ENCODE assay signal across 9 mouse cellular contexts in genomic region chr11:4972967-4973870, GRCm38 (mm10). TPM values are rescaled to one million over a fixed set of nuclear protein-coding genes. Genes with fewer than 3 reads are reported as not detected.
DNase-seq lines count a peak whose midpoint lies in the region; ATAC-seq and TF ChIP-seq lines count a peak whose summit lies in the region.
"Had no signal": no experiment of that assay in that cellular context is flagged by ENCODE, and none has a peak within 500 bp of the region (broad histone marks: within the 10 kb centered on the region; RNA-seq: fewer than 3 reads in every experiment).

No protein-coding gene starts in this region.

- H3K27me3 ChIP-seq in MEL (ENCODE audit: control insufficient read depth in 1 of 2, insufficient read depth in 2 of 2, low read length in 2 of 2) = no peaks in the 10 kb centered on the region
- 0 out of 2 replicates have a peak, but pooled peaks cover 12% of the 10 kb centered on the region for H3K27me3 ChIP-seq in heart, embryonic 13.5 days (replicated peaks)

- peaks cover 0 to 14% of the 10 kb centered on the region in 2 experiments; a peak in 2 of 4 replicates for H3K36me3 ChIP-seq in MEL (ENCODE audit: control insufficient read depth in 1 of 2, insufficient read depth in 2 of 2, low read length in 2 of 2)
- H3K36me3 ChIP-seq in heart, embryonic 13.5 days = no peaks in the 10 kb centered on the region
- H3K36me3 ChIP-seq: midbrain, embryonic 12.5 days had no signal

- TF ChIP-seq POLR2A in MEL (IDR thresholded peaks at IDR 0.05; ENCODE audit: control insufficient read depth in 1 of 2, insufficient read depth in 1 of 2, low read depth in 1 of 2, low read length in 2 of 2, poor library complexity in 1 of 2) = peak in 1 of 2 experiments; percentile 45; a peak in 1 of 4 replicates

- H3K9me3 ChIP-seq in MEL (replicated peaks; ENCODE audit: insufficient read depth, low read length) = no peaks in the 10 kb centered on the region
- no peaks in the 10 kb centered on the region for H3K9me3 ChIP-seq in heart, embryonic 13.5 days
- H3K9me3 ChIP-seq: midbrain, embryonic 12.5 days had no signal

- ATAC-seq in heart, embryonic 13.5 days (ENCODE audit: extremely low read depth, insufficient number of reproducible peaks, low FRiP score, low TSS enrichment) = no peak

- peak overlapping the region; percentile 68 for H3K9ac ChIP-seq in MEL (ENCODE audit: control insufficient read depth, low read depth, low read length, poor library complexity, severe bottlenecking)
- no peak overlapping the region for H3K9ac ChIP-seq in heart, embryonic 13.5 days
- H3K9ac ChIP-seq: midbrain, embryonic 12.5 days had no signal

- DNase-seq in heart, adult 11 months = peak; percentile 91
- no peak for DNase-seq in heart, adult 8-10 months (ENCODE audit: low spot score)
- DNase-seq in MEL (ENCODE audit: low read depth, low spot score) = peak; percentile 98
- peak; percentile 42 for DNase-seq in cerebellum, adult 9-11 months
- peak; percentile 46 to 62 for DNase-seq in layer of hippocampus, adult 2 months (ENCODE audit: low spot score in 2 of 2)
- peak; percentile 67 for DNase-seq in lung, postnatal 14 days
- DNase-seq in spleen, adult 12 weeks (ENCODE audit: low spot score) = peak; percentile 27

- peak; percentile 83 to 91 (median 85) for TF ChIP-seq CTCF in MEL (IDR thresholded peaks at IDR 0.05 in 2 of 3, conservative IDR thresholded peaks at IDR 0.05 in 1 of 3; ENCODE audit: control insufficient read depth in 1 of 3, insufficient read depth in 1 of 3, low read depth in 2 of 3, low read length in 3 of 3, poor library complexity in 1 of 3, severe bottlenecking in 1 of 3)
- peak; percentile 83 for TF ChIP-seq CTCF in layer of hippocampus, adult 2 months (conservative IDR thresholded peaks at IDR 0.05)

- H3K4me1 ChIP-seq in MEL (ENCODE audit: control insufficient read depth in 1 of 2, insufficient read depth in 2 of 2, low read length in 2 of 2) = peaks cover 8 to 27% of the 10 kb centered on the region in 2 experiments
- peaks cover 12% of the 10 kb centered on the region; the same call in 1 of the 2 replicates for H3K4me1 ChIP-seq in heart, embryonic 13.5 days
- H3K4me1 ChIP-seq: midbrain, embryonic 12.5 days had no signal

- no peak overlapping the region for H3K4me2 ChIP-seq in heart, embryonic 13.5 days
- H3K4me2 ChIP-seq: midbrain, embryonic 12.5 days had no signal

- H3K4me3 ChIP-seq in MEL (ENCODE audit: control insufficient read depth in 1 of 2, insufficient read depth in 1 of 2, low read depth in 2 of 2, low read length in 2 of 2) = peak overlapping the region; percentile 36 to 39
- H3K4me3 ChIP-seq in heart, embryonic 13.5 days = no peak overlapping the region
- no peak overlapping the region for H3K4me3 ChIP-seq in layer of hippocampus, adult 2 months
- H3K4me3 ChIP-seq: midbrain, embryonic 12.5 days had no signal

- TF ChIP-seq EP300 in MEL (IDR thresholded peaks at IDR 0.05; ENCODE audit: low read depth in 1 of 2, low read length in 2 of 2) = peak; percentile 44 to 51

- TF ChIP-seq RAD21 in MEL (IDR thresholded peaks at IDR 0.05; ENCODE audit: low read depth, low read length) = peak; percentile 82

- peak overlapping the region; percentile 96 for H3K27ac ChIP-seq in MEL (ENCODE audit: control insufficient read depth, low read depth, low read length)
- peak overlapping the region; percentile 17; the same call in 1 of the 2 replicates for H3K27ac ChIP-seq in heart, embryonic 13.5 days (replicated peaks)
- H3K27ac ChIP-seq in layer of hippocampus, adult 2 months = no peak overlapping the region
- H3K27ac ChIP-seq: midbrain, embryonic 12.5 days had no signal

- no peaks in the 10 kb centered on the region for H3K79me2 ChIP-seq in MEL (ENCODE audit: control insufficient read depth, insufficient read depth, low read length, poor library complexity)

- WGBS in heart, embryonic 13.5 days = 56% methylated on average over 13 of the region's 13 CpGs

TF ChIP-seq in MEL, 35 proteins besides CTCF, POLR2A, EP300 and RAD21:
- TF ChIP-seq ZC3H11A (IDR thresholded peaks at IDR 0.05; ENCODE audit: low read depth, low read length) (peak; percentile 50), RCOR1 (IDR thresholded peaks at IDR 0.05; ENCODE audit: low read depth, low read length) (peak; percentile 61), HCFC1 (IDR thresholded peaks at IDR 0.05; ENCODE audit: low read depth, low read length) (no peak; the same call in 1 of the 2 replicates), CHD1 (IDR thresholded peaks at IDR 0.05; ENCODE audit: low read depth, low read length) (0 out of 2 replicates have a peak, but pooled peaks have one; percentile 37), NELFE (IDR thresholded peaks at IDR 0.05; ENCODE audit: low read depth, low read length) (peak; percentile 34; the same call in 1 of the 2 replicates), JUND (IDR thresholded peaks at IDR 0.05; ENCODE audit: low read depth, low read length) (no peak), BHLHE40 (IDR thresholded peaks at IDR 0.05; ENCODE audit: borderline replicate concordance, low read depth, low read length) (no peak), MEF2A (IDR thresholded peaks at IDR 0.05; ENCODE audit: extremely low read depth, insufficient replicate concordance, low read depth, low read length, poor library complexity, severe bottlenecking) (no peak), SIN3A (IDR thresholded peaks at IDR 0.05; ENCODE audit: low read length) (peak; percentile 54; the same call in 1 of the 2 replicates), TCF12 (IDR thresholded peaks at IDR 0.05; ENCODE audit: low read depth, low read length) (0 out of 2 replicates have a peak, but pooled peaks have one; percentile 25), USF2 (IDR thresholded peaks at IDR 0.05; ENCODE audit: borderline replicate concordance in 1 of 2, insufficient read depth in 1 of 2, low read depth in 1 of 2, low read length in 2 of 2) (no peak), TAL1 (IDR thresholded peaks at IDR 0.05; ENCODE audit: low read length) (peak; percentile 49), ZNF384 (IDR thresholded peaks at IDR 0.05; ENCODE audit: low read depth, low read length) (0 out of 2 replicates have a peak, but pooled peaks have one; percentile 23), ETS1 (IDR thresholded peaks at IDR 0.05; ENCODE audit: low read depth, low read length) (peak; percentile 62), MXI1 (IDR thresholded peaks at IDR 0.05; ENCODE audit: low read depth, low read length) (peak; percentile 77), MAFK (IDR thresholded peaks at IDR 0.05; ENCODE audit: borderline replicate concordance, low read depth, low read length) (no peak), MAX (IDR thresholded peaks at IDR 0.05; ENCODE audit: low read length) (peak; percentile 9; the same call in 1 of the 2 replicates), SMC3 (IDR thresholded peaks at IDR 0.05; ENCODE audit: low read depth, low read length) (peak; percentile 71), ZMIZ1 (IDR thresholded peaks at IDR 0.05; ENCODE audit: low read depth, low read length) (no peak)

RNA-seq across cellular contexts. Expression of gene Ap1b1, which starts 13.4 kb away (rescaled TPM):
- total RNA-seq in heart, adult 8-10 months (2022) = 10 to 100 TPM; 44.3 to 62.4 (median 54.2) TPM
- total RNA-seq in MEL (2012; rRNA removed) = 55.1 and 60.1 TPM in 2 replicates
- polyA plus RNA-seq in MEL (2012; ENCODE audit: insufficient read depth in 1 of 2, insufficient read length in 2 of 2, low read depth in 1 of 2, low replicate concordance in 2 of 2, missing spikeins in 1 of 2) = 10 to 100 TPM in 1 of 2 experiments, not detected in 1; 79.3 TPM
- polyA plus RNA-seq in heart, embryonic 13.5 days (2015; fragmentation: Nextera tagmentation; extraction: Ambion mirVana) = 41.2 and 42.6 TPM in 2 replicates
- total RNA-seq in layer of hippocampus, adult 2 months (2021) = 100 to 1,000 TPM; 144 to 147 TPM

RNA-seq across cellular contexts. Expression of gene Nefh, which starts 25.4 kb away (rescaled TPM):
- not detected for total RNA-seq in heart, adult 8-10 months (2022)
- total RNA-seq in MEL (2012; rRNA removed) = not detected in 2 replicates
- under 1 TPM in 1 of 2 experiments, not detected in 1; 0.03 TPM for polyA plus RNA-seq in MEL (2012; ENCODE audit: insufficient read depth in 1 of 2, insufficient read length in 2 of 2, low read depth in 1 of 2, low replicate concordance in 2 of 2, missing spikeins in 1 of 2)
- 0.39 and 0.50 TPM in 2 replicates for polyA plus RNA-seq in heart, embryonic 13.5 days (2015; fragmentation: Nextera tagmentation; extraction: Ambion mirVana)
- total RNA-seq in layer of hippocampus, adult 2 months (2021) = 10 to 100 TPM; 37.2 to 38.0 TPM

Comparison
In these comparisons a context has a peak if more than half of its experiments do, and no peak if none do; other contexts are left out.
1. H3K4me3 ChIP-seq: peak in MEL (2 of 2); none in heart, embryonic 13.5 days (single experiment) and layer of hippocampus, adult 2 months (single experiment).
2. RNA of gene Nefh, which starts 25.4 kb away (total RNA-seq): 37.2 to 38.0 TPM in layer of hippocampus, adult 2 months; not detected in heart, adult 8-10 months and not detected in MEL; every median in the first group is over 10 times any median in the second.